Mouse (Mus musculus) liver (tissue): ENCODE results near the gene Ddx28.
"Not testable (repeated sequence)": the region's sequence is repeated elsewhere in the genome, so short reads cannot be mapped to it uniquely, and the experiment has no call there.

Experiments used
- DNase-seq: peaks from one replicate; pipeline ENCODE4 v3.0.0-alpha.2; 2020; ENCODE audit warnings: mixed read lengths

Ddx28 gene

DNA sequence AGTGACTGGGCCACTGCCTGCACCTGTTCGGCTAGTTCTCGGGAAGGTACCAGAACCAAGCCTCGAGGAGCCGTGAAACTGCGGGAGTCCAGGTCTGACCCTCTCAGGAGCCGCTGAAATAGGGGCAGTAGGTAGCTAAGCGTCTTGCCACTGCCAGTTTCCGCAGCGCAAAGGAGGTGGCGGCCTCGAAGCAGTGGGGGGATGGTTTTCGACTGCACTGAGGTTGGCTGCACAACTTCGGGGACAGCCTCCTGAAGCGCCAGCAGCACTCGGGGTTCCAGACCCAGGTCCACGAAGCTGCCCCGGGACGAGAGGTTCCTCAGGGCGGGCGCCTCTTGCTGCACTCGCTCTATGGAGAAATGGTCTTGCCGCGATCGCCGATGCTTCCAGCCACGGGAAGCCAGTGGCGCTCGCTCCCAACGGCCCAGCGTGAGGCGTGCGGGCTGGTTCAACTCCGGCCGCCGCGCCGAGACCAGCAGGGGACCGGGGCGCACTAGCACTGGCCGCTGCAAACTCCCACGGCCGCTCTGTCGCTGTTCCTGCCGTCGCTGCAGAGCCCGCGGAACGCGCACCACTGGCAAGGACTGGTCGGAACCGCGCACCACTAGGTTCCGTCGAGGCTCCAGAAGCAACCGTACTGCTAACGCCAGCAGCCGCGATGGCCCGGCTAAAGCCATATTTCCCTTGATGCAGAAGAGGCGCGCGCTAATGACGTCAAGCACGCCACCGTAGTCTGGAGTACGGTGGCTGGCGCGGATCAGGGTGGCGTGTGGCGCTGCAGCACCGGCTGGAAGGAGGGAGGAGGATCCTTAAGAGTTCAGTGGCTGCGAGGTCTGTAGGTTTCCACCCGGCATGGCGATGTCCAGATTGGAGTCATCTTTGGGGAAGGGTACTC lies 687 bp downstream of the Ddx28 start:
- peak; percentile 91 for DNase-seq

DNA sequence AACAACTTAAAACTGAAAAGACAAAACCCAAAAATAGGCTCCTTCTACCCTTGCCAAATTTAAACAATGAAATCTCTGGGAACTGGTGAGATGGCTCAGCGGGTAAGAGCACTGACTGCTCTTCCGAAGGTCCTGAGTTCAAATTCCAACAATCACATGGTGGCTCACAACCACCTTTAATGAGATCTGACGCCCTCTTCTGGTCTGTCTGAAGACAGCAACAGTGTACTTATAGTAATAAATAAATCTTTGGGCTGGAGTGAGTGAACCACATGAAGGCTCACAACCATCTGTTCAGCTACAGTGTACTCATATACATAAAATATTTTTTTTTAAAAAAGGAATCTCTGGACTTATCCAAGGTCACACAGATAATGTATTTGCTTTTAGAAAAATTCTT lies 3.8 kb downstream of the Ddx28 start:
- not testable (repeated sequence) for DNase-seq

DNA sequence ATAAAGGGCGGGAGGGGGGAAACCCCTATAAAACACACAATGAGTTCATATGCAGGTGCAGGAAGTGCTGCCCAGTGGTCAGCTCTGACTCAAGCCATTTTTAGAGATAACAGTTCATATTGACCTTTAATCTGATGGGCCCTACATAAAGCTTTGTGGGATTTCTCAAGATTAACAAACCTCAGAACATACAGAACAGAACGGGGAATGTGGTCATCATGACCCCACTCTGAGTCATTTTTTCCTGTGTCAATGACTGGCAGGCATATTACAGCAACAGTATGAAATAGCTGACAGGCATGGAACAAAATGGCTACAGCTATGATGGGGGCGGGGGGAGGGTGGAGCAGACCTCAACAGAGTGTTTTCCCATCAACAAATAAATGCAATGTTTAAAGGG lies 4.5 kb downstream of the Ddx28 start:
- DNase-seq = no peak

DNA sequence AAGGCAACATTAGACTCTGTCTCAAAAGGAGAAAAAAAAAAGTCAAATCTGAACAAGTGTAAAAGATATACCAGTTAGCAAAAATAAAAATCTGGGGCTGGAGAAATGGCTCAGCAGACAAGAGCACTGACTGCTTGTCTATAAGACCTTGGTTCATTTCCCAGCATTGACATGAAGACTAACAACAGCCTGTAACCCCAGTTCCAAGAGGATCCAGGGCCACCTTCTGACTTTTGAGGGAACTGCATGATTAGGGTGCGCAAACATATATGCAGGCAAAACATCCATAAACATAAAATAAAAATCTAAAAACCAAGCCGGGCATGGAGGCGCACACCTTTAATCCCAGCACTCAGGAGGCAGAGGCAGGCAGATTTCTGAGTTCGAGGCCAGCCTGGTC lies 5.3 kb downstream of the Ddx28 start:
- DNase-seq = no peak

DNA sequence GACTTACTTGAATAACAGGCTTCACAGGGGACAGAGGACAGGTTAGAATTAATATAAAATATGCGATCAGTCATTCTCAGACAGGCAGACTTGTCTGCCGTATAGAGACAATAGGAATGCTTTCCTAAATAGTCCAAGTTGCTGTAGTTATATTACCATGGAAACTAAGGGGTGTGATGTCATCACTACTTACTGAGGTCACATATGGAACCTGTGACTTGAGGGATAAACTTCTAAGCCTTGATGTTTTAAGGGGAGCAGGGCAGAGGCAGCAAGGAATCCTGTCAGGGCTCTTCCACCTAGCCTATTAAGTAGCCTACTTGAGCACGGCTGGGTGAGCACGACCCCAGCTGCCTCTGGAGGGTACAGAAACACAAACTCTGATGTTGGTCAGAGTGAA lies 5.8 kb downstream of the Ddx28 start, which contains the start of gene Dpep2nb:
Gene Dpep2nb, minus strand, starts transcription at position 101 of the 400 bp plus-strand sequence.
- DNase-seq = no peak

DNA sequence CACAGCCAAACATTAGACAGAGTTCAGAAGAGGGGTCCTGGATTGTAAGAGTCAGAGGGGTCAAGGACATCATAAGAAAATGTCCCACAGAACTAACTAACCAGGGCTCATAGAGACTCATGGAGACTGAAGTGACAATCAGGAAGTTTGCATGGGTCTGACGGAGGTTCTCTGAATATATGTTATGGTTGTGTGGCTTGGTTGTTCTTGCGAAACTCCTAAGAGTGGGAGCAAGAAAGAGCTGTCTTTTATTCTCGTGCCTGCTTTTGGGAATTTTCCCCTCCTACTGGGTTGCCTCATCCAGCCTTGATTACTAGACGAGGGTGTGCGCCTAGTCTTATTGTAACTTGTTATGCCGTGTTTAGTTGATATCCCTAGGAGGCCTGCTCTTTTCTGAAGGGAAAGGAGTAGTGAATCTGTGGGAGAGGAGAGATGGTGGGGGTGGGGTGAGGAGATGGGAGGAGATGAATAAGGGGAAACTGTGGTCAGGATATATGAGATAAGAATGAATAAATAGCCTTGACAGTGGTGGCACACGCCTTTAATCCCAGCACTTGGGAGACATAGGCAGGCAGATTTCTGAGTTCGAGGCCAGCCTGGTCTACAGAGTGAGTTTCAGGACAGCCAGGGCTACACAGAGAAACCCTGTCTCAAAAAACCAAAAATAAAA lies 7.0 kb downstream of the Ddx28 start:
- no peak for DNase-seq

DNA sequence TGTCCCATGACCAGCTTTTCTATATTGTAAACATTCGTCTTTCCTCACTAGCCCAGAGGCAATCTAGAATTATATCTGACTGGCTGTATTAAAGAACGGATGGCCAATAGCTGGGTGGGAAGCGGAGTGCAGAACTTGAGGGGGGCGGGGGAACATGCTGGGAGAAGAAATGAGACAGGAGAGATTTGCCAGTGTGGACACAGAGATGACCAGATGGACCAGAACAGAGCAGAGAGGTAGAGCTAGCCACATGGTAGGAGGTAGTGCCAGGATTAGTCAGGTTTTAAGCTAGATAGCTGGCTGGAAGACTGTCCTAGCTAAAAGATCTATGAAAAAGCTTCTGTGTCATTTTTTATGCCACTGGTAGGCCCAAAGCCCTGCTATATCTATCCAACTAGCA lies 9.8 kb downstream of the Ddx28 start:
- DNase-seq = no peak

DNA sequence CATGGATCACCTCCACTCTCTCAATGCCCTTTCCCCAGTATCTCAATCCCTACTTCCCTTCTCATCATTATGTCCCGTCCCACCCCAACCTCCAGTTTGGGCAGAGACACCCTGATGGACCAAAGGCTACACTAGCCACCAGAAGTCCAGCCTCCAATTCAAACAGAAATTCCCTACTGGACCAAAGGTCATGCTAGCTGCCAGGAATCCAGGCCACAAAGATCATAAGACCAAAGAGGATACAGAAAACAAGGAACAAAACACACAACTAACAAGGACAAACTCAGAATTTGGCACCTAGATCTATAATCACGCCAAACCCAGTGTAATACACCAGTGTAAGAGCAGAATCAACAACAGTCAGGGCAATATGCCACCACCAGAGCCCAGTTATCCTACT lies 12.7 kb downstream of the Ddx28 start:
- no peak for DNase-seq

DNA sequence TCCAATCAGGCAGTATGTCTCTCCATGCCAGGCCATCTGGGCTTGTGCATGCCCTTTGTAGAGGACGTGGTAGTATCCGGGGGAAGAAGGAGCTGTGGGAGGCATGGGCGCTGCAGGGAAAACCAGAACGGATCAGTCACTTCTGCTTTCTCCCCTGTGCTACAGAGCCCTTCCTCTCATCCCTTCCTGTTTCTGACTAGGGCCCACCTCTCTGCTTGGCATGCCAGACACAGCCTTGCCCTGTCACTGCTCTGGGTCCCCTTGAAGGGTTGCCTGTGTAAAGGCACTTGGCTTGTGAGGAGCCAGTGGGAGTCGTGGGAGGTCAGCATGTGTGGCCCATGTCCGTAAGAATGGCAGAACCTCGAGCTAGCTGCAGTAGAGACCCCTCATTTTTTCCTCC lies 15.3 kb downstream of the Ddx28 start:
- DNase-seq = no peak

DNA sequence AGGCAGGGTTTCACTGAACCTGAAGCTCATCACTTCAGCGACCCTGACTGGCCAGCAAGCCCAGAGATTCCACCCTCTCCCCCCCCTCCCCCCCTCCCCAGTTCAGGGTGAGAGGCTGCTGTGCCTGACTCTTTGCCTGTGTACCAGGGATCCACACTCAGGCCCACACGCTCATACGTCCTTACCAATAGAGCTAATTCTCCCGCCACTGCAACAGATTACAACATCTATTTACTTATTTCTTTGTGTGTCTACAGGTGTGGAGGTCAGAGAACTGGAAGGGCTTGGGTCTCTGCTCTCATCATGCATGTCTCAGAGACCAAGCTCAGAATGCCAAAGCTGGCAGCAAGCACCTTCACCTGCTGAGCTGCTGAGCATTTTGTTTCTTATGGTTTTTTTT lies 18.5 kb downstream of the Ddx28 start:
- no peak for DNase-seq

DNA sequence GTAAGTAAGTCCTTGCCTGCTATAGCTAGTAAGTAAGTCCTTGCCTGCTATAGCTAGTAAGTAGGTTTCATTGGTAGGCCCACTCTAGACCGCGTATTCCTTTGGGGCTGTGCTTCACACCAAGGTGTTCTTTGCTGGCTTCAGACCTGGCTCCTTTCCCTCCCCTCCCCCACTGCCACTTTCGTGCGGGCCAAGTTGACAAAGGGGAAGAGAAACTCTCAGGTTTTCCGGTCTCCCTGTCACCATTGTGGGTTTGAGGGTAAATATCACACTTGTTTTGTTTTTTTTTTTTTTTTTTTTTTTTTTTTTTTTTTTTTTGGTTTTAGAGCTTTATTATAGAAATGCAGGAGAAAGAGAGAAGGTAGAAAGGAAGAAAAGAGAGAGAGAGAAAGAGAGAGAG lies 19.2 kb downstream of the Ddx28 start:
- no peak for DNase-seq

DNA sequence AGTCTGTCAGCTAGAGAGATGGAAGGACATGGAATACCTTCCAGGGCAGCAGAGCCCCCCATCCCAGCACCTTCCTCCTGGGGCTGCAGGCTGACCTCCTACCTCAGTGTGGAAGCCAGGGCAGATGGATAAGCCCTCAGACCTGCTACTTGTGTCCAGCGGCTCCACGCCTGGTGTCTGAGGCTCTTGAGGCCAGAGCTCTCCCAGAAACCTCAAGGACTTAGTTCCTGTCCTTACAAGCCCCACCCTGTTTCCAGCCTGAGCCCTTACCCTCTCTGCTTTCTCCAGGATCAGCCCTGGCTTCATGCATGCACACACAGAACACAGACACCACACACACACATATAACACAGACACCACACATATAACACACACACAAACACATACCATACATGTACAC lies 20.1 kb downstream of the Ddx28 start:
- DNase-seq = no peak

DNA sequence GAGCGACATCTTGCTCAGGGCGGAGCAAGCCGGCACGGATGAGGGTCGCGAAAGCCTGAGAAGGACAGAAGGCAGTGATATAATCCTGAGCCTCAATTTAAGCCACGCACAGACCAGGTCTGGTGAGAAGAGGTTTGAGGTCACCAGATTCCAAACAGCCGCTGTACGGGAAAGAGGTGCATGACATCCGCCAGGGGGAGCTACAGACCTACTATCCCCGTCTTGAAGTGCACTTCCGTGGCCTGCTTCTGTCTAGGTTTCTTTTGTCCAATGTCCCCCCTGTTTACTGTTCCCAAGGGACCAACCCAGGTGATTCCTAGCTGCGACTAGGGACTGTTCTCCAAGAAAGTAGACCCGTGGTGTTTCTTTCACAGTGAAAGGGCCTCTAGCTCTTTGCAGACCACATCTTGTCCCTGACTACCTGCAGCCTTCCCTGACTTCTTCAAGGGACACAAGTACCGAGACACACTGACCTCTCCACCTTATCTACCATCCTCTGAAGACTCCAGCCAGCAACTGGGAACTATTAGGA lies 20.8 kb downstream of the Ddx28 start, which contains the start of gene Dus2:
Gene Dus2, plus strand, starts transcription at position 482 of the 532 bp plus-strand sequence.
- peak; percentile 87 for DNase-seq

DNA sequence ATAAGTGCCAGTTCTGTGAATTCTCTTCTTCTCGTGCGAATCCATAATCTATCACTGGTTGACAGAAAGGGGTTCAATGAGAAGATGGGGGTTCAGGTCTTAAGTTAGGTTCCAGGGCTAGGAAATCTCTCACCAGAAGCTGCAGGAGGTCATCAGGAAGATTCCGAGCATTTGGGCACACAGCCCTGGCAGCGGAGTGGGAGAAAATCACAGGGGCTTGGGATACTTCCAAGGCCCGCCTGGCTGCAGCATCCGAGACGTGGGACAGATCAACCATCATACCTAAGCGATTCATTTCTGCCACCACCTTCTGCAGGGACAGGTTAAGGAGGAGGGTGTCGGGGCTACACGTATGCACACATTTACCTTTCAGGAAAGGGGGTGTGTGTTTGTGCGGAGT lies 23.1 kb downstream of the Ddx28 start:
- no peak for DNase-seq

DNA sequence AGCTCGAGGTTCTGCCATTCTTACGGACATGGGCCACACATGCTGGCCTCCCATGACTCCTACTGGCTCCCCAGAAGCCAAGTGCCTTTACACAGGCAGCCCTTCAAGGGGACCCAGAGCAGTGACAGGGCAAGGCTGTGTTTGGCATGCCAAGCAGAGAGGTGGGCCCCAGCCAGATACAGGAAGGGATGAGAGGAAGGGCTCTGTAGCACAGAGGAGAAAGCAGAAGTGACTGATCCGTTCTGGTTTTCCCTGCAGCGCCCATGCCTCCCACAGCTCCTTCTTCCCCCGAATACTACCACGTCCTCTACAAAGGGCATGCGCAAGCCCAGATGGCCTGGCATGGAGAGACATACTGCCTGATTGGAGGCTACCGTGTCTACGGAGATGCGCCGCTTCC lies 28.3 kb downstream of the Ddx28 start:
- not testable (repeated sequence) for DNase-seq

DNA sequence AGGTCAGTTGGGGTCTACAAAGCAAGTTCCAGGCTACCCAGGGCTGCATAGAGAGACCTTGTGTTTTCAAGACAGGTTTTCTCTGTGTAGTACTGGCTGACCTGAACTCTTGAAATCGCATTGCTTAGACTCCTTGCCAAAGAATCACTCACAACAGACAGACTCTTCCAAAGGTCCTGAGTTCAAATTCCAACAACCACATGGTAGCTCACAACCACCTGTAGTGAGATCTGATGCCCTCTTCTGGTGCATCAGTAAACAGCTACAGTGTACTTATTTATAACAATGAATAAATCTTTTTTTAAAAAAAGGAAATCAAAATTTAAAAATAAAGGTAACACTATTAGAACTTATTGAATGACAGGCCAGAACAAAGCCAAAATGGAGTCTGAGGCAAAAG lies 30.5 kb downstream of the Ddx28 start:
- no peak for DNase-seq

DNA sequence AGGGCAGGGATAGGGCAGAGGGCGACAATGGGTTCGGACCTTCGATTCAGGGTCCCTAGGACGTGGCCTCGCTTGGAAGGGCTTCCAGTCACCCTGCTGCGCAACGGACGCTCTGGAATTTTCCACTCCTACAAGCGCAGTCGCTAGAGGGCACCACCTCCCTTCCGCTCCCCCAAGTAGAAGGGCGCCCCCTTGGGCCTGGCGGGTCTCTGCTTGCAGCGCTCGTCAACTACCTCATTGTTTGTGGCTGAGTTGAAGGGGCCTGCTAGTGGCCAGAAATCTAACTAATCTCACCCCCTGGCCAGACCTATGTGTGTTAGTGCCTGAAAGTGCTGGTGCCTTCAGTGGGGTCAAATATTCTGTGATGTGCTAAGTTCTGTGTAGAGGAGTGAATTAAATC lies 32.4 kb downstream of the Ddx28 start, which contains the start of gene Dpep3:
Gene Dpep3, minus strand, starts transcription at position 105 of the 400 bp plus-strand sequence.
- no peak for DNase-seq

DNA sequence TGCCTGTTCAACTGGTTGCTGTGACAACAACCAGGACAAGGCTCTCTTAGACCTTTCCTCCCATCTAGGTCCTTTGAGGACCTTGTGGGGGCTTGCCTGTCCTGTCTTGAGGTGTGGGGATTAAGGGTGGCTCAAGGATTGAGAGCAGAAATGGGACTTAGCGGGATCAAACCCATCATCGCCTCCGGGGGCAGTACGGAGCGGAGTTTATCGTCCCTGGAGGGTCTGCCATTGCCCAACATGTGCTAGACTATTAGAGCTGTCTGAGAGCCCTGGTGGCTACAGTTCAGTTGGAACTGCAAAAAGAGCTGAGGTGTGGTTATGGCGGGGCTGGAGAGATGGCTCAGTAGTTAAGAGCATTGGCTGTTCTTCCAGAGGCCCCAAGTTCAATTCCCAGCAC lies 36.3 kb downstream of the Ddx28 start:
- DNase-seq = no peak

DNA sequence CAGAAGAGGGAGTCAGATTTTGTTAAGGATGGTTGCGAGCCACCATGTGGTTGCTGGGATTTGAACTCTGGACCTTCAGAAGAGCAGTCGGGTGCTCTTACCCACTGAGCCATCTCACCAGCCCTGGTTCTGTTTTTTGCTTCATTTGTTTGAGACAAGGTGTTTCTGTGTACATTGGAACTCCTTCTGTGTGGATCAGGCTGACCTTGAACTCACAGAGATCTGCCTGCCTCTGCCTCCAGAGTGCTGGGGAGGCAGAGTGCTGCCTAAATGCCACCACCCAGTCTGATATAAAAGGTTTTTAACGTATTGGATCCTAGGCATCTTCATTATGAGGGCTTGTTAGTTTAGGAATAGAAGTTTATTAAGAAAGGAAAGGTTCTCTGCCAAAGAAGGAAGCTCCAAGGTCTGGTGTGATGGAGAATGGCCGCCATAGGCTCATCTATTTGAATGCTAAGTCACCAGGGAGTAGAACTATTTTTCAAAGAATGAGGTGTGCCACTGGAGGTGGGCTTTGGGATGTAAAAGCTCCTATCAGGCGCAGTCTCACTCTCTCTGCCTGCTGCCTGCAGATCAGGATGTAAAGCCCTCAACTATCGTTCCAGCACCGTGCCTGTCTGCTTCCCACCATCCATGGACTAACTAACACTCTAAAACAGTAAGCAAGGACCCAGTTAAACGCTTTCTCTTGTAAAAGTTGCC lies 40.5 kb downstream of the Ddx28 start:
- no peak for DNase-seq

DNA sequence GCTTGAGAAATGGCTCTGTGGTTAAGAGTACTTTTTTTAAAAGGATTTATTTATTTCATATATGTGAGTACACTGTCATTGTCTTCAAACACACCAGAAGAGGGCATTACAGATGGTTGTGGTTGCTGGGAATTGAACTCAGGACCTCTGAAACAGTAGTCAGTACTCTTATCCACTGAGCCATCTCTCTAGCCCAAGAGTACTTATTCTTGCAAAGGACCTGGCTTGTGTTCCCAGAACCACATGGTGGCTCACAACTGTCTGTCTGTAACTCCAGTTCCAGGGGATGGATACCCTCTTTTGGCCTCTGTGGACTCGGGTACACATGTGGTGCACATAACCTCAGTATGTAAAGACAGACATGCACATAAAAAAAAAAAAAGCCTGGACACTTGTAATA lies 42.3 kb downstream of the Ddx28 start:
- DNase-seq = no peak

DNA sequence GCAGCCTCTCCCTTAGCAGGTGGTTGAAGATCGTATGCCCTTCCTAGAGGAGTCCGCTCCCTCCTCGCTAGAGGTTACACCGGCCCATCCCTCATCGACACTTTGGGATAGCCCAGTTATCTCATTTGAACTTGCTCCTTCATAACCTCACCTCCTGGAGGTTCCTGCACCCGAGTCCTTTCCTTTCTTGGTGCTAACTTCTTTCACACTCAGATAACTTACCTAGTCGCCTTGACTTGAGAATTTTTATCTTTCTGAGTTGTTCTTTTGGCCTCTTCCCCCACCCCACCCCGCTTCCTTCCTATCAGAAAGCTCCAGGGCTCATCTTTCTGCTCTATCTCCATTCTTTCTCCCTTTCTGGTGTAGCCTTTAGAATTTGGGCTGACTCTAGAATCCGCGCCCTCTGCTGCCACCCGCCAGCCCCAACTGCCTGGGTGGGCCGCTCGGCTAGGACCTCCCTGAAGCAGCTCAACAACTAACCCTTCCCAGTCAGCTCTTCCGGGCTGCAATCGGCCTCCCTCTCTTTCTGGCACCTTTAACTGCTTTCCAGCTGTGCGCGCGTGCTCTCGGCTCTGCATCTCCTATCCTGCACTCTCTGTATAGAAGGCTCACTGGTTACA lies 44.9 kb downstream of the Ddx28 start:
- DNase-seq = peak; percentile 79

DNA sequence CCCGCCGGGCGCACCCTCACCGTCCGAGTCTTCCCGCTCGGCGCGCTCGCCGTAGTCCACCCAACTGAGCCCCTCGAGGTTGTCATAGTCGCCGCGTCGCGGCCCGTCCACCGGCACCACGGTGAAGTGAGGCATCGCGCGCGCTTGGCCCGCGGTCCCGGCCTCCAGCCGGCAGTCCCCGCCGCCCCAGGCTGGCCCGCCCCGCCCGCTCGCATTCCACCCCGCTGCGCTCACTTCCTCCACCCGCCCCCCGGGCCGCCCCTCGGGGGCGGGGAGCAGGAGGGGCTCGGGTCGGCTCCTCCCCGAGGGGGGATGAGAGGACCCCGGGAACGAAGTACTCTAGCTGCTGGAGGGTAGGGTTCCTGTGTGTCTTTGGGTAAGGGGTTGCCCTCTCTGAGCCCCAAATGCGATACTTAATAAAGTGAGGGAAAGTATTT lies 45.8 kb downstream of the Ddx28 start, which contains the start of gene Slc12a4:
Gene Slc12a4, minus strand, starts transcription at position 193 of the 437 bp plus-strand sequence.
- DNase-seq = peak; percentile 87
